10 mouse cellular contexts compared by ENCODE assay signal in genomic region chr16:95658836-95659430, GRCm38 (mm10). TPM values are rescaled to one million over a fixed set of nuclear protein-coding genes. Genes with fewer than 3 reads are reported as not detected.
DNase-seq lines count a peak whose midpoint lies in the region; ATAC-seq and TF ChIP-seq lines count a peak whose summit lies in the region.
"Had no signal": no experiment of that assay in that cellular context is flagged by ENCODE, and none has a peak within 500 bp of the region (broad histone marks: within the 10 kb centered on the region; RNA-seq: fewer than 3 reads in every experiment).

No protein-coding gene starts in this region.

- no peak overlapping the region for H3K4me2 ChIP-seq in hindbrain, postnatal 0 days (ENCODE audit: low read depth, low read length)
- no peak overlapping the region for H3K4me2 ChIP-seq in hindbrain, embryonic 16.5 days (ENCODE audit: low read length)
- H3K4me2 ChIP-seq in CH12.LX (ENCODE audit: insufficient read depth, low read depth, poor library complexity, severe bottlenecking), result no peak overlapping the region
- H3K4me2 ChIP-seq in limb, embryonic 15.5 days, result no peak overlapping the region
- H3K4me2 ChIP-seq: neural tube, embryonic 12.5 days had no signal

- no peak overlapping the region for H3K27ac ChIP-seq in hindbrain, postnatal 0 days
- H3K27ac ChIP-seq in hindbrain, embryonic 16.5 days (ENCODE audit: low read depth, low read length), result no peak overlapping the region
- no peak overlapping the region for H3K27ac ChIP-seq in CH12.LX (ENCODE audit: insufficient read depth, low read depth)
- H3K27ac ChIP-seq in limb, embryonic 15.5 days, result peak overlapping the region; percentile 86
- H3K27ac ChIP-seq in small intestine, adult 2 months (ENCODE audit: insufficient read depth, low read depth, low read length), result peak overlapping the region; percentile 89
- H3K27ac ChIP-seq: neural tube, embryonic 12.5 days had no signal

- TF ChIP-seq EP300 in CH12.LX (IDR thresholded peaks at IDR 0.05; ENCODE audit: low read length), result no peak

- peak; percentile 89 for TF ChIP-seq RAD21 in CH12.LX (IDR thresholded peaks at IDR 0.05; ENCODE audit: low read depth, low read length)

- H3K4me3 ChIP-seq in hindbrain, postnatal 0 days (ENCODE audit: low read length), result no peak overlapping the region
- no peak overlapping the region for H3K4me3 ChIP-seq in hindbrain, embryonic 16.5 days (ENCODE audit: low read length)
- no peak overlapping the region for H3K4me3 ChIP-seq in CH12.LX (replicated peaks in 1 of 3; ENCODE audit: low read depth in 2 of 3, low read length in 2 of 3, poor library complexity in 1 of 3)
- no peak overlapping the region for H3K4me3 ChIP-seq in limb, embryonic 15.5 days
- H3K4me3 ChIP-seq in small intestine, adult 2 months (ENCODE audit: low read depth, low read length), result no peak overlapping the region
- H3K4me3 ChIP-seq: erythroblast, embryonic 14.5 days; neural tube, embryonic 12.5 days had no signal

- H3K4me1 ChIP-seq in hindbrain, postnatal 0 days (ENCODE audit: insufficient read depth, low read length), result no peaks in the 10 kb centered on the region
- H3K4me1 ChIP-seq in hindbrain, embryonic 16.5 days (ENCODE audit: control insufficient read depth, insufficient read depth, low read depth, low read length), result 0 out of 2 replicates have a peak, but pooled peaks cover 3% of the 10 kb centered on the region
- H3K4me1 ChIP-seq in CH12.LX (ENCODE audit: control insufficient read depth in 1 of 2, insufficient read depth in 2 of 2), result peaks cover 2 to 9% of the 10 kb centered on the region in 2 experiments; a peak in 2 of 4 replicates
- H3K4me1 ChIP-seq in limb, embryonic 15.5 days, result peaks cover 9% of the 10 kb centered on the region
- H3K4me1 ChIP-seq in small intestine, adult 2 months (ENCODE audit: control insufficient read depth, insufficient read depth, insufficient read length, low read length), result peaks cover 3% of the 10 kb centered on the region; the same call in 1 of the 2 replicates
- H3K4me1 ChIP-seq: neural tube, embryonic 12.5 days had no signal

- in situ Hi-C loops in CH12.LX (cut with MboI; ENCODE audit: low pct_ligation_motif_present, low pct_unique_long_range_greater_than_20kb, low sequenced_read_pairs), result loop anchor here (10.0 kb wide), 1 partner anchor 286 kb away; no protein-coding TSS in a partner anchor

- no peak for TF ChIP-seq POLR2A in CH12.LX (IDR thresholded peaks at IDR 0.05; ENCODE audit: low read depth, low read length)
- no peak; the same call in 1 of the 2 replicates for TF ChIP-seq POLR2A in small intestine, adult 2 months (IDR thresholded peaks at IDR 0.05; ENCODE audit: low read depth, low read length)

- H3K27me3 ChIP-seq in hindbrain, postnatal 0 days (ENCODE audit: insufficient read depth, low read length), result no peaks in the 10 kb centered on the region
- H3K27me3 ChIP-seq in hindbrain, embryonic 16.5 days (replicated peaks; ENCODE audit: control insufficient read depth, insufficient read depth, low read length), result no peaks in the 10 kb centered on the region
- H3K27me3 ChIP-seq in CH12.LX (replicated peaks), result no peaks in the 10 kb centered on the region
- no peaks in the 10 kb centered on the region for H3K27me3 ChIP-seq in limb, embryonic 15.5 days
- H3K27me3 ChIP-seq in small intestine, adult 2 months (ENCODE audit: control insufficient read depth, insufficient read depth, low read length), result no peaks in the 10 kb centered on the region
- H3K27me3 ChIP-seq: neural tube, embryonic 12.5 days had no signal

- H3K9ac ChIP-seq in hindbrain, postnatal 0 days (replicated peaks; ENCODE audit: low read length), result no peak overlapping the region
- H3K9ac ChIP-seq in hindbrain, embryonic 16.5 days (ENCODE audit: low read depth, low read length), result no peak overlapping the region
- no peak overlapping the region for H3K9ac ChIP-seq in CH12.LX (ENCODE audit: insufficient read depth, low read depth)
- H3K9ac ChIP-seq in limb, embryonic 15.5 days, result no peak overlapping the region
- H3K9ac ChIP-seq: neural tube, embryonic 12.5 days had no signal

- DNase-seq in hindbrain, postnatal 0 days (ENCODE audit: low spot score), result no peak
- DNase-seq in CH12.LX (ENCODE audit: extremely low read depth), result peak; percentile 86
- peak; percentile 39 for DNase-seq in c-Kit-positive CD71-negative TER-119-negative erythroid progenitor cells, embryonic 14.5 days (ENCODE audit: low read depth)
- DNase-seq in heart, adult 9 months (ENCODE audit: low spot score in 2 of 2), result peak; percentile 40 to 48
- no peak for DNase-seq in frontal cortex, postnatal 14 days (ENCODE audit: low spot score in 2 of 2)

- peak; percentile 54 for TF ChIP-seq CTCF in hindbrain, postnatal 0 days (IDR thresholded peaks at IDR 0.05; ENCODE audit: low read depth)
- TF ChIP-seq CTCF in CH12.LX (conservative IDR thresholded peaks at IDR 0.05 in 1 of 2, IDR thresholded peaks at IDR 0.05 in 1 of 2; ENCODE audit: low read depth in 2 of 2, low read length in 2 of 2), result peak; percentile 97 to 100
- peak; percentile 97 for TF ChIP-seq CTCF in small intestine, adult 2 months (IDR thresholded peaks at IDR 0.05; ENCODE audit: extremely low read depth, insufficient read length, insufficient replicate concordance, low read depth, low read length)

- no peaks in the 10 kb centered on the region for H3K9me3 ChIP-seq in hindbrain, postnatal 0 days (ENCODE audit: low read length)
- H3K9me3 ChIP-seq in hindbrain, embryonic 16.5 days (ENCODE audit: control insufficient read depth, low read length), result no peaks in the 10 kb centered on the region
- peaks cover 10% of the 10 kb centered on the region for H3K9me3 ChIP-seq in CH12.LX (replicated peaks; ENCODE audit: low read length)
- no peaks in the 10 kb centered on the region for H3K9me3 ChIP-seq in limb, embryonic 15.5 days
- H3K9me3 ChIP-seq: neural tube, embryonic 12.5 days had no signal

- no peaks in the 10 kb centered on the region for H3K79me2 ChIP-seq in CH12.LX (replicated peaks; ENCODE audit: control insufficient read depth, extremely low read depth, insufficient read depth, poor library complexity, severe bottlenecking)

- no peaks in the 10 kb centered on the region for H3K36me3 ChIP-seq in hindbrain, postnatal 0 days (ENCODE audit: insufficient read depth, low read length)
- no peaks in the 10 kb centered on the region for H3K36me3 ChIP-seq in hindbrain, embryonic 16.5 days (ENCODE audit: control insufficient read depth, insufficient read depth, low read length)
- no peaks in the 10 kb centered on the region for H3K36me3 ChIP-seq in CH12.LX (replicated peaks in 1 of 2; ENCODE audit: control insufficient read depth in 1 of 2, insufficient read depth in 1 of 2, low read length in 1 of 2)
- no peaks in the 10 kb centered on the region for H3K36me3 ChIP-seq in limb, embryonic 15.5 days
- H3K36me3 ChIP-seq in small intestine, adult 2 months (ENCODE audit: control insufficient read depth, insufficient read depth, low read length), result no peaks in the 10 kb centered on the region
- H3K36me3 ChIP-seq: neural tube, embryonic 12.5 days had no signal

- WGBS in hindbrain, postnatal 0 days, result 57% methylated on average over 5 of the region's 5 CpGs
- 62% methylated on average over 5 of the region's 5 CpGs for WGBS in hindbrain, embryonic 16.5 days
- WGBS in limb, embryonic 15.5 days, result 47% methylated on average over 5 of the region's 5 CpGs
- 21% methylated on average over 5 of the region's 5 CpGs for WGBS in small intestine, adult 2 months

- ATAC-seq in hindbrain, postnatal 0 days, result no peak
- no peak for ATAC-seq in hindbrain, embryonic 16.5 days
- ATAC-seq in limb, embryonic 15.5 days (ENCODE audit: insufficient number of reproducible peaks, low FRiP score, low TSS enrichment, low read depth), result 0 out of 2 replicates have a peak, but pooled peaks have one; percentile 26

- dilution Hi-C loops in CH12.LX (cut with MboI; ENCODE audit: extremely low pct_ligation_motif_present, extremely low pct_unique_long_range_greater_than_20kb, low sequenced_read_pairs), result no loop called here

TF ChIP-seq in CH12.LX, 34 proteins besides CTCF, POLR2A, EP300 and RAD21:
- TF ChIP-seq MXI1 (IDR thresholded peaks at IDR 0.05; ENCODE audit: low read depth, low read length) (no peak), BHLHE40 (IDR thresholded peaks at IDR 0.05; ENCODE audit: low read depth, low read length) (no peak), IRF4 (IDR thresholded peaks at IDR 0.05; ENCODE audit: low read depth, low read length) (no peak), MAZ (IDR thresholded peaks at IDR 0.05; ENCODE audit: low read depth, low read length) (no peak), JUND (conservative IDR thresholded peaks at IDR 0.05; ENCODE audit: low read depth, low read length) (no peak), ZC3H11A (IDR thresholded peaks at IDR 0.05; ENCODE audit: low read depth, low read length) (peak; percentile 91), RCOR1 (conservative IDR thresholded peaks at IDR 0.05; ENCODE audit: low read depth, low read length) (no peak), JUN (IDR thresholded peaks at IDR 0.05; ENCODE audit: insufficient read depth, low read depth, low read length) (no peak), MAX (IDR thresholded peaks at IDR 0.05; ENCODE audit: low read length) (no peak), GABPA (IDR thresholded peaks at IDR 0.05; ENCODE audit: insufficient replicate concordance, low read depth, low read length) (no peak), KAT2A (IDR thresholded peaks at IDR 0.05; ENCODE audit: insufficient replicate concordance, low read length) (no peak), NELFE (IDR thresholded peaks at IDR 0.05; ENCODE audit: low read depth, low read length) (no peak), TBP (conservative IDR thresholded peaks at IDR 0.05; ENCODE audit: low read depth, low read length) (no peak), E2F4 (IDR thresholded peaks at IDR 0.05; ENCODE audit: insufficient replicate concordance, low read depth, low read length) (no peak), SMC3 (IDR thresholded peaks at IDR 0.05; ENCODE audit: low read depth, low read length) (peak; percentile 99)

RNA-seq across cellular contexts. Expression of gene Ets2, which starts 42.9 kb away (rescaled TPM):
- total RNA-seq in hindbrain, postnatal 0 days (2014; rRNA removed), result 22.9 and 24.2 TPM in 2 replicates
- polyA plus RNA-seq in hindbrain, postnatal 0 days (2015; fragmentation: Nextera tagmentation; extraction: Ambion mirVana), result 15.1 and 15.8 TPM in 2 replicates
- polyA plus RNA-seq in hindbrain, embryonic 16.5 days (2015; fragmentation: Nextera tagmentation; extraction: Ambion mirVana), result 23.1 and 26.2 TPM in 2 replicates
- total RNA-seq in CH12.LX (2012; rRNA removed) (38.9 and 51.2 TPM in 2 replicates), CH12.LX (2014; rRNA removed) (42.0 and 43.0 TPM in 2 replicates)
- polyA plus RNA-seq in CH12.LX (2012; ENCODE audit: insufficient read length, low read depth), result 38.2 and 43.2 TPM in 2 replicates
- polyA plus RNA-seq in limb, embryonic 15.5 days (2015; fragmentation: Nextera tagmentation; extraction: Ambion mirVana), result 103 and 109 TPM in 2 replicates
- 69.5 and 115 TPM in 2 replicates for polyA plus RNA-seq in small intestine, adult 2 months (2012; rRNA removed)

Comparison
In these comparisons a context has a peak if more than half of its experiments do, and no peak if none do; other contexts are left out.
1. DNase-seq: peak in CH12.LX (single experiment), c-Kit-positive CD71-negative TER-119-negative erythroid progenitor cells, embryonic 14.5 days (single experiment) and heart, adult 9 months (2 of 2); none in hindbrain, postnatal 0 days (single experiment) and frontal cortex, postnatal 14 days (0 of 2).
2. H3K27ac ChIP-seq: peak in limb, embryonic 15.5 days (single experiment) and small intestine, adult 2 months (single experiment); none in hindbrain, postnatal 0 days (single experiment), hindbrain, embryonic 16.5 days (single experiment) and CH12.LX (single experiment).
3. Peak in every context shown above with its lines, with median percentiles within 50 percentile points of each other: CTCF ChIP-seq.